Mouse (Mus musculus): ENCODE data around the gene Fiz1.

- TF ChIP-seq POLR2A (IDR thresholded peaks at IDR 0.05; ENCODE audit: borderline replicate concordance, insufficient read depth, low read length), result no peak
- TF ChIP-seq CTCF (IDR thresholded peaks at IDR 0.05; ENCODE audit: borderline replicate concordance, insufficient read depth, low read depth, low read length), result no peak
Observed at GRCm38 (mm10) chr7:5052438-5052837, 37.9 kb upstream of the Fiz1 start.
